Mouse (Mus musculus): Measurements from ENCODE around the gene Ctnnd1. TPM values are rescaled to one million over a fixed set of nuclear protein-coding genes. Genes with fewer than 3 reads are reported as not detected.

The Ctnnd1 gene
- polyA plus RNA-seq, 1 experiment: 24.3 TPM

DNA sequence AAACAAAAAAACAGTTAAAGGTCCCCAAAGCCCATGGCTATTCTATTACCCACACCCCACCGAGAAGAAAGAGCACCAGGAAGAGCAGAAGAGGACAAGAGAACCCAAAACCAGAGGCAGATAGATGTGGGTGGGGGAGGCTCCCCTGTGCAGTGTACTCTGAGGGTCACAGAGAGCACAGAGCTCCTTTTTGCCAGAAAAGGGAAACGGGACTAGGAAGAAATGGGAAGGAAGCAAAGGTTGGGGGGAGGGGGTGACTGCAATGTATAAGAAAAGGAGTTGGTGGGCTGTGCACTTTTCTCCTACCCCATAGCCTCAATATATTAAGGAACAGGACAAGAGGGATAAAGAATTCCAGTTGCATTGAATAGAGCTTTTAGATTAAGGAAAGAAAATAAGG is 49.6 kb downstream of the Ctnnd1 start:
- no peak overlapping the region for H3K4me3 ChIP-seq (ENCODE audit: control insufficient read depth, low read depth, low read length)
- H3K4me1 ChIP-seq (ENCODE audit: control insufficient read depth, insufficient read depth, low read length): no peaks in the 10 kb centered on the region
- no peaks in the 10 kb centered on the region for H3K27me3 ChIP-seq (ENCODE audit: control insufficient read depth, insufficient read depth, low read length)
- no peaks in the 10 kb centered on the region; the same call in 1 of the 2 replicates for H3K36me3 ChIP-seq (ENCODE audit: control insufficient read depth, insufficient read depth, low read length)
- no peak overlapping the region for H3K27ac ChIP-seq (ENCODE audit: control insufficient read depth, insufficient read depth, low read depth, low read length)
- TF ChIP-seq POLR2A (IDR thresholded peaks at IDR 0.05; ENCODE audit: control insufficient read depth, low read depth, low read length): no peak
- no peak for TF ChIP-seq CTCF (IDR thresholded peaks at IDR 0.05; ENCODE audit: control insufficient read depth, insufficient read depth, insufficient replicate concordance, low read depth, low read length)

DNA sequence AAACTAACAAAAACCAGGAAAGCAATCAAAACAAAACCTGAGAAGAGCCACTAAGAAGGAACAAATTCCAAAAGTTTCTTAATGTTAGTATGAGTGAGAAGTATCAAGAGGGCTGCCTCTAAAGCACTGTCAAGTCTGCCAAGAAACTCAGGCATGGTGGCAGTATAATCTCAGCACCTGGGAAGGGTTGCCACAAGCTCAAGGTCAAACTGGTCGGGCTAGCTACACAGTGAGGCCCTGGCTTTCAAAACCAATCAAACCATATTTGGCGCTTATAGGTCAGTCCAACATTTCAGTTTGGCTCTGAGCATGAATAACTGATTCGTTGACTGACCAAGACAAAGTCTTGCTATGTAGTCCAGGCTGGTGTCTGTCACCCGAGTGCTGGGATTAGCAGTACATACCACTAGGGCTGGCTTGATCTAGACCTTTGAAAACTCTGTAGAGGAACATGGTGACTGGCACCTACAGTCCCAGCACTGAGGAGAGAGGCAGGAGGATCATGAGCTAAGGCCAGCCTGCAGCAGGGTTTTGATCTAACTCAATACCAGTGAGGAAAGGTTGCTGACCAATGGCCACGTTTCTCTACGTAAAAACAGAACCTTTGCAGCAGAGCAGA is 51.2 kb downstream of the Ctnnd1 start:
- TF ChIP-seq CTCF (IDR thresholded peaks at IDR 0.05; ENCODE audit: control insufficient read depth, insufficient read depth, insufficient replicate concordance, low read depth, low read length): no peak
- TF ChIP-seq POLR2A (IDR thresholded peaks at IDR 0.05; ENCODE audit: control insufficient read depth, low read depth, low read length): no peak
- H3K4me1 ChIP-seq (ENCODE audit: control insufficient read depth, insufficient read depth, low read length): no peaks in the 10 kb centered on the region
- H3K27me3 ChIP-seq (ENCODE audit: control insufficient read depth, insufficient read depth, low read length): no peaks in the 10 kb centered on the region
- no peaks in the 10 kb centered on the region; the same call in 1 of the 2 replicates for H3K36me3 ChIP-seq (ENCODE audit: control insufficient read depth, insufficient read depth, low read length)
- H3K4me3 ChIP-seq (ENCODE audit: control insufficient read depth, low read depth, low read length): no peak overlapping the region
- H3K27ac ChIP-seq (ENCODE audit: control insufficient read depth, insufficient read depth, low read depth, low read length): no peak overlapping the region

DNA sequence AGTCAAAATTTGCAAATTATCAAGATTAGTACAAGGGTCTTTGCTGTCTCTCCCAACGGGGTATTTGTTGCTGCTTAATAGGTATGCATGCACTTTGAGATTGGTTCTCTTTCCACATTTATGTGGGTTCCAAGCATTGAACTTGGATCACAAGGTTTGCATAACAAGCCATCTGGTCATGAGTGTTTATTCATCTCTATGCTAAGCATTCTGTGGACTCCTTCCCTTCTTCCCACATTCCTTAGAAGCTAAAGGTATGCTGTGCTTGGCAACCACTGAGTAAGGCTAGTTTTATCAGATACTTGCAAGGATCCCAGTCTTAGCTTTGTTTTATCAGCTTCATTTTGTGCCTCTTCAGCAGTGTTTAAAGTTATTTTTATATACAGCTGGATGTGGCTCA is 53.4 kb downstream of the Ctnnd1 start:
- no peaks in the 10 kb centered on the region for H3K4me1 ChIP-seq (ENCODE audit: control insufficient read depth, insufficient read depth, low read length)
- no peaks in the 10 kb centered on the region; the same call in 1 of the 2 replicates for H3K36me3 ChIP-seq (ENCODE audit: control insufficient read depth, insufficient read depth, low read length)
- TF ChIP-seq POLR2A (IDR thresholded peaks at IDR 0.05; ENCODE audit: control insufficient read depth, low read depth, low read length) (no peak), CTCF (IDR thresholded peaks at IDR 0.05; ENCODE audit: control insufficient read depth, insufficient read depth, insufficient replicate concordance, low read depth, low read length) (no peak)
- no peak overlapping the region for H3K4me3 ChIP-seq (ENCODE audit: control insufficient read depth, low read depth, low read length)
- no peak overlapping the region for H3K27ac ChIP-seq (ENCODE audit: control insufficient read depth, insufficient read depth, low read depth, low read length)
- H3K27me3 ChIP-seq (ENCODE audit: control insufficient read depth, insufficient read depth, low read length): no peaks in the 10 kb centered on the region

DNA sequence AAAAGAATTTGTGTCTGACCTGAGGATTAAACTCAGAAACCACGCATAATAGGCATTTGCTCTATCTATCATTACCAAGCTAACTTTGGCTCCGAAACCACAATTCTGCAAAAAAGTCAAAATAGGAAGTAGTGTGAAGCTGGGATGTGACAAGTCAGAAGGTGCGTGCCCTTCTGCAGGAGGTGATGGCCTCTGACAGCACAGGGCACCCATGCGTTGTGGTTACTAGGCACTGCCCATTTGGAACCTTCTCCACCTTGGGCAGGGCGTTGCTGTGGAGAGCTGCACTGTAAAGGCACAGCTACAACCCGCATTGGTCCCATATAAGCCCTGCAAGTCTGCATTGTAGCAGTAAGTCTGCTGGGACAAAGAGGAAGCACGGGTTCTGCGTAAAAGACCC is 57.8 kb downstream of the Ctnnd1 start:
- TF ChIP-seq CTCF (IDR thresholded peaks at IDR 0.05; ENCODE audit: control insufficient read depth, insufficient read depth, insufficient replicate concordance, low read depth, low read length) (no peak), POLR2A (IDR thresholded peaks at IDR 0.05; ENCODE audit: control insufficient read depth, low read depth, low read length) (no peak)
- H3K4me1 ChIP-seq (ENCODE audit: control insufficient read depth, insufficient read depth, low read length): no peaks in the 10 kb centered on the region
- H3K4me3 ChIP-seq (ENCODE audit: control insufficient read depth, low read depth, low read length): no peak overlapping the region
- no peak overlapping the region for H3K27ac ChIP-seq (ENCODE audit: control insufficient read depth, insufficient read depth, low read depth, low read length)
- H3K36me3 ChIP-seq (ENCODE audit: control insufficient read depth, insufficient read depth, low read length): no peaks in the 10 kb centered on the region
- H3K27me3 ChIP-seq (ENCODE audit: control insufficient read depth, insufficient read depth, low read length): no peaks in the 10 kb centered on the region

GRCm38 (mm10) chr2:84585700-84586099 is 64.9 kb downstream of the Ctnnd1 start:
- Histone ChIP-seq H3K36me3 (ENCODE audit: control insufficient read depth, insufficient read depth, low read length) (no peaks in the 10 kb centered on the region), H3K4me1 (ENCODE audit: control insufficient read depth, insufficient read depth, low read length) (peaks cover 4% of the 10 kb centered on the region; the same call in 1 of the 2 replicates), H3K27me3 (ENCODE audit: control insufficient read depth, insufficient read depth, low read length) (no peaks in the 10 kb centered on the region), H3K4me3 (ENCODE audit: control insufficient read depth, low read depth, low read length) (no peak overlapping the region), H3K27ac (ENCODE audit: control insufficient read depth, insufficient read depth, low read depth, low read length) (no peak overlapping the region)
- TF ChIP-seq CTCF (IDR thresholded peaks at IDR 0.05; ENCODE audit: control insufficient read depth, insufficient read depth, insufficient replicate concordance, low read depth, low read length) (no peak), POLR2A (IDR thresholded peaks at IDR 0.05; ENCODE audit: control insufficient read depth, low read depth, low read length) (no peak)

DNA sequence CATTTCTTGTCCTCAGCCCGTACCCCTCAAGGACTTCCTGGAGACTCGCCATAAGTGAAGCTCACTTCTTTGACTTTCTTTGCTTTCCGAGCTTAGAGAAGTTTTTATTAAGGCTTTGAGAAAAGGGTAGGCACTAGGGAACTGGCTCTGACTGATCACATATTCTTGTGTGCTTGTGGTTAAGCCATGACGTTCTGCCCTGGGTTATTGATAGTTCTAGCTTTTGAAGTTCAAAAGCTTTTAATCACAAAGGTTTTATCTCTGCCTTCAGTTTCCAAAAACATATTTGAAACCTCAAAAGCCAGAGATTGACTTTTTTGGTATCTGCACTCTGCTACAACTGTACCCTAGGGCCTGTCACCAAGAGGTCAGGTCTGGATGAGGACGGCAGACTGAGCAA is 68.3 kb downstream of the Ctnnd1 start:
- no peaks in the 10 kb centered on the region for H3K27me3 ChIP-seq (ENCODE audit: control insufficient read depth, insufficient read depth, low read length)
- no peak overlapping the region for H3K27ac ChIP-seq (ENCODE audit: control insufficient read depth, insufficient read depth, low read depth, low read length)
- no peaks in the 10 kb centered on the region for H3K36me3 ChIP-seq (ENCODE audit: control insufficient read depth, insufficient read depth, low read length)
- peaks cover 4% of the 10 kb centered on the region; the same call in 1 of the 2 replicates for H3K4me1 ChIP-seq (ENCODE audit: control insufficient read depth, insufficient read depth, low read length)
- no peak overlapping the region for H3K4me3 ChIP-seq (ENCODE audit: control insufficient read depth, low read depth, low read length)
- TF ChIP-seq POLR2A (IDR thresholded peaks at IDR 0.05; ENCODE audit: control insufficient read depth, low read depth, low read length) (no peak), CTCF (IDR thresholded peaks at IDR 0.05; ENCODE audit: control insufficient read depth, insufficient read depth, insufficient replicate concordance, low read depth, low read length) (no peak)

DNA sequence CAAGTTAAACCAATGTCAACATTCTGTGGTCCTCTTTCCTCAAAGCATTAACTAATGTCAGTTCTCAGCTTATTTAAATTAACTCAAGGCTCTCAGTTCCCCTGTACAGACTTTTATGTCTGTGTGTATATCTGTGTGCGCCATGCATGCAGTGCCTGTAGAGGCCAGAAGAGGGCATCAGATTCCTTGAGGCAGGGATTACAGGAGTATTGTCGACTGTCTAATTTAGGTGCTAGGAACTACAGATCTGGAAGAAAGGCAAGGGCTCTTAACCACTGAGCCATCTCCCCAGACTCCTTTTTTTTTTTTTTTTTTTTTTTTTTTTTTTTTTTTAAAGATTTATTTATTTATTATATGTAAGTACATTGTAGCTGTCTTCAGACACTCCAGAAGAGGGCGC is 69.4 kb downstream of the Ctnnd1 start:
- Histone ChIP-seq H3K36me3 (ENCODE audit: control insufficient read depth, insufficient read depth, low read length) (no peaks in the 10 kb centered on the region), H3K27ac (ENCODE audit: control insufficient read depth, insufficient read depth, low read depth, low read length) (no peak overlapping the region), H3K4me1 (ENCODE audit: control insufficient read depth, insufficient read depth, low read length) (peaks cover under 1% of the 10 kb centered on the region; the same call in 1 of the 2 replicates), H3K4me3 (ENCODE audit: control insufficient read depth, low read depth, low read length) (no peak overlapping the region), H3K27me3 (ENCODE audit: control insufficient read depth, insufficient read depth, low read length) (no peaks in the 10 kb centered on the region)
- TF ChIP-seq POLR2A (IDR thresholded peaks at IDR 0.05; ENCODE audit: control insufficient read depth, low read depth, low read length): no peak
- TF ChIP-seq CTCF (IDR thresholded peaks at IDR 0.05; ENCODE audit: control insufficient read depth, insufficient read depth, insufficient replicate concordance, low read depth, low read length): no peak

All from testis, adult 2 months (tissue).